Mouse (Mus musculus) natural killer cell, adult 2 months (primary cell): Measurements from ENCODE around the gene Lrg1.

ENCODE experiments used
- DNase-seq, 2 experiments: peaks; one replicate each; pipeline ENCODE4 v3.0.0; 2022; ENCODE audit warnings: low spot score in 2 of 2

Lrg1 gene

DNA sequence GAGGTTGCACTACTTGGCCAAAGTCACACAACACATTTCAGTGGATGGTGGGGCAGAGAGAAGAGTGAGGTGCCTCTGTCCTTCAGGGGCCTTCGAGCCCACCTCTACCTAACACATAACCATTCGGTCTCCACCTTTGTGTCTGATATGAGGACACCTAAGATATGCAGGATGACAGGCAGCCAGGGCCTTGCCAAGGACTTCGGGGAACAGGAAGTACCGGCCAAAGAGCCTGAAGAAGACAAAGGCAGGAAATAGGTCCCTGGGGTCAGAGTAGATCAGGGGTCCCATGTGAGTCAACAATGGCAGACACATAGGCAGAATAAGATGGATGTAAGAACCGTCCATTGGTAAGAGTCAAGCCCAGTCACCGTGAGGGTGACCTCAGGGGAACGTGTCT, 14.8 kb upstream of the Lrg1 start:
- DNase-seq: no peak

- peak; percentile 64 to 77 for DNase-seq
Measured at GRCm38 (mm10) chr17:56134463-56134971, 12.7 kb upstream of the Lrg1 start.

DNA sequence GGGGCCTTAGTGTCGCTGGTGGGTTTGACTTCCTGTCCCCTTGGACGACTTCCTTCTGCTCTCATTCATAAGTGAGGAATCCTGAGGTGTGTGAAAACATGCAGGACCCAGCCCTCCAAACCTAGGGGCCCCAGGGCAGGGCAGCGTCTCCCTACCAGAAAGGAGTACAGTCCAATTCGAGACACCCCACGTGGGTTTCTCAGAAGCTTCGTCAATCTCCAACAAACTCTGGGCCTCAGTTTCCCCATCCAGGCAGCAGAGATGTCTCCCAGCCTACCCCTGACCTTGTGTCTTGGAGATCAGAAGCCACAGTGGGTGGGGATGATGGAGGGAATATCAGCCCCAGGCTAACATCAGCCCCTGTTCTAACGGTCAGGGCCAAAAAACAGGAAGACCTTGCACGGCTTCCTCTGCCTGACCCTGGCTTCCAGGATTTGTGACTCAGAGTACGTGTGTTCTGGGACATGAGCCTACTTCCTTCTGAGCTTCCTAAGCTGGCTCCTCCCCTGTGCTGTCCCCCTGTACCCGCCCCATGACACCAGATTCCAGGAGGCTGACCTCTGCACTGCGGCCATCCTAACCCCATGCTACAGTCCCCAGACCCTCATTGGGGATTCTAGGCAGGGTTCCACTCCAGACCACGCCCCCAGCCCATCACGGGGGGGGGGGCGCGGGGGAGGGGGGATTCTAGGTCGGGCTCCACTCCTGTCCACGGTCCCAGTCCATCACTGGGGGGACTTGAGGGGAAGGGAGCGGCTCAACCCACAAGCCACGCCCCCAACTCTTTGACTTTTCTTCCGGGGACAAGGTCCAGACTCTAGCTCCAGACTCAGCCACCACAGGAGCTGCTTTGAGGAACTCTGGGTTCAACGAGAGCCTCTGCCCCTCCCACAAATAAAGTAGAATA, 11.9 kb upstream of the Lrg1 start:
- DNase-seq: no peak

DNA sequence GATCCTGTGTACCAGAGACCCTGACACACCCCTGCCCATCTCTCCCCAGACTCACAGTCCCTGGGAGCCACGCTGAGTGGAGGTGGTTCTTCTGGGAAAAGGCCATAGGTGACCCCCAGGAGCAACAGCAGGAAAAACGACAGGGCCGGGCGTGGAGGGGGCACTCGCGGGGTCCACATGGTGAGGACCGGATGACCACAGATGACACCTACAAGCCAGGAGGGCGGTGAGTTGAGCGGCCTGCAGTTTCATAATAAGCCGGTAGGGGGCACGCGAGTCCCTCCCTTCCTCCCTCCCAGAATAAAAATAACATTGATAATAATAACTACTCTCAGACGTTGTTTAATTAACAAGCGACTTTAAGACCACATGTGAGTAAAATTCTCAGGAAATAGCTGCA, 10.9 kb upstream of the Lrg1 start:
- peak; percentile 78 to 82 for DNase-seq

DNA sequence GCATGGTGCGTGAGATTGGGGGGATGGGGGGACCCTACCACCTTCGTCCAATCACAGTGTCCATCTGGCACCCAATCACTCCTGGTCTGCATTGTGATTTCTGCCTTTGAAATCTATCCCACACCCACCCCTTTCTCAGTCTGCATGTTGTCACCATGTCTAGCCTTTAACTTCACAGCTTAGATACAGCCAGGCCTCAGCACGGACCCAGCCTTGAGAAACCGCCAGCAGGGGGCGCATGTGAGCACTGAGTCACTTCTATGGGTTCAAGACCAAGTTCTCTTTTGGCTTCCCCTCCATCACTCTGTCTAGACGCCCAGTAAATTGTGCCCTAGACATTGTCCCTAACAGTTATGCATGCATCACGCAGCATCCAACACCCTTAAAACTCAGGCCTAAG, 10.0 kb upstream of the Lrg1 start:
- DNase-seq: peak; percentile 59 to 81

- no peak for DNase-seq
Measured at GRCm38 (mm10) chr17:56131136-56131535, 9.3 kb upstream of the Lrg1 start.

- DNase-seq: no peak
Measured at GRCm38 (mm10) chr17:56128246-56128645, 6.4 kb upstream of the Lrg1 start.

- DNase-seq: no peak
Measured at GRCm38 (mm10) chr17:56126175-56126574, 4.4 kb upstream of the Lrg1 start.

GRCm38 (mm10) chr17:56125276-56125630, 3.5 kb upstream of the Lrg1 start:
- DNase-seq: no peak

DNA sequence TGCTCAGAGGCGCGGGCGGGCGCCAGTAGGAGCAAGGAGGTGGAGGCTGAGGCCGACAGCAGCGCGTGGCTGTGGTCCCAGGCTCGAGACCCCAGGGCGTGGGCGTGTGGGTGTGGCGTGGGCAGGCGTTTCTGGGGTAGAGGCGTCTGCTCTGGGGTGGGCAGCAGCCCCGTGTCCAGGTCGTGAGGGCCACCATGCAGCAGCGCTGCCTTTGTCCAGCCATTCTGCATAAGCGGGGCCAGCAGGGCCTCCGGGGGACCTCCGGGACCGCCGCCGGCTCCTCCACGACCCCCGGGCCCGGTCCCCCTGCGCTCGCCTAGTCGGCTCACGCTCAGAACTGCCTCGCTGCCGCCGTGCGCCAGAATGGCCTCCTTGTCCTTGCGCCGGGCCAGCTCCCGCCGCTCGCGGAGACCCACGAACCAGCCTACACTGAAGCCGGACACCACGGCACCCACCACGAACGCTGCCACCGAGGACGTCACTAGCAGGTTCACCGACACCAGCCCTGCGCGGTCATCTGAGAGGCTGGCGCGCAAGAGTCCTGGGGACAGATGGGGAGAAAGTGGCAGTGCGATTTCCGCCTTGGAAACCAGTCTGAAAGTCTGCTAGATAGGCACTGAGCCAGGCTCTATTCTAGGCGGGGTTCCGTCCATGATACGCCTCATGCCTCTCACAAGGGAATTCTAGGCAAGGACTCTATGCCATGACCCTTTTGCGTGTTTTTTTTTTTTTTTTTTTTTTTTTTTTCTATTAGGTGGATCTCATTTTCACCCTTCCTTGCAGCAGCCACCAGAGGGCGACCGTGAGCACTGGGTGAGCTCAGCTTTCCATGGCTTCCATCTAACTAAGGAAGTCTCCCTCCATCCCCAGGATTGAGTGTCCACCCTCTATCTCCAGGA, 2.8 kb upstream of the Lrg1 start:
- DNase-seq: peak in 1 of 2 experiments; percentile 52

DNA sequence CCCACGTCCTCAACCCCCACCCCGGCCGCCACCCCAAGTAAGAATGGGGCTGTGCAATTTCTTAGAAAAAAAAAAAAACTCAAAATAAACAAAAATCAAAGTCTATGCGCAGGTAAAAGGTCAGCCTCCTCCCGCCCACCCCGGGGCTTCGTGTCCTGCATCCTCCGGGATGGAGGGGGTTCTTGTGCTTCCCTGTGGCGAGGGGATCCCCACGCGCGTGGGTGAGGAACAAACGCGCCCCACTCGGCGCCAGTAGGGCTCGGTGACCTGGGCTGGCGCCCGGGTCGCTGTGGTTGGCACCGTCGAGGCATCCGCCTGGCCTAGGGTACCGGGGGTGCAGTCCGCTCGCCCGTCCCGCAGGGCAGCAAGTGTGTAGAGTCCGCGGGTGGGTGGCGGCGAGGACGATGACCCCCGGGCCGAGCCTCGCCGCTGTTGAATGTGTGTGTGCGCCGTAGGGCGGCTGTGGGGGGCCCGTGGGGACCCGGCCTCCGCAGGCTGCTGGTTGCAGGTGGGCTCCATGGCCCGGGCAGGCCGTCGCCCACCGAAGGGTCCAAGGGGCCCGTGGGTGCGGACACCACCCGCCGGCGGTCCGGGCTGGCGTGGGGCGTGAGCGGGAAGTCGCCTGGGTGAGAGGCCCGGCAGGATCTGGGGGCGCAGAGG, 2.0 kb upstream of the Lrg1 start:
- DNase-seq: no peak

- DNase-seq: no peak
Measured at GRCm38 (mm10) chr17:56123161-56123560, 1.4 kb upstream of the Lrg1 start.

- no peak for DNase-seq
Measured at GRCm38 (mm10) chr17:56119981-56120880, 1.6 kb downstream of the Lrg1 start.

- DNase-seq: no peak
Measured at GRCm38 (mm10) chr17:56119431-56119830, 2.4 kb downstream of the Lrg1 start.

GRCm38 (mm10) chr17:56117251-56117710, 4.5 kb downstream of the Lrg1 start, which contains the start of gene Plin5:
Gene Plin5, minus strand, starts transcription at chr17:56117596.
- DNase-seq: no peak

GRCm38 (mm10) chr17:56116193-56116592, 5.6 kb downstream of the Lrg1 start:
- DNase-seq: no peak

DNA sequence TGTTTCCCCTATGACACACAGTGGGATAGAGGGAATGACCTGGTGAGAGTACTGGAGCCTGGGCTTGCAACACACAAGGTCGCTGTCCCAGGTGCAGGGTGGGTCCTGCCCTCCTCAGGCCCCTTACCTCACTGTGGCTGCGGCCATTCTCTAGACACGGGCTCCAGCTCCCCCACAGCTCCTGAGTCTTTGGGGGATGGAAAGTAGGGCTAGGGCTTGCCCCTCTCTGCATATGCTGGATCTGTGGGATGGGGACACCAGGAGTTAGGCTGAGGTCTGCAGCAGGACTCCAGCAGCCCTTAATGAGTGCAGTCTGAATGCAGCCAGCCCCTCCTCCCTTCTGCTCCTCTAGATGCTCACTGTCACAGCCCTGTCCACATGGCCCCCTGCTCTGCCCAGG, 9.1 kb downstream of the Lrg1 start:
- DNase-seq: no peak

DNA sequence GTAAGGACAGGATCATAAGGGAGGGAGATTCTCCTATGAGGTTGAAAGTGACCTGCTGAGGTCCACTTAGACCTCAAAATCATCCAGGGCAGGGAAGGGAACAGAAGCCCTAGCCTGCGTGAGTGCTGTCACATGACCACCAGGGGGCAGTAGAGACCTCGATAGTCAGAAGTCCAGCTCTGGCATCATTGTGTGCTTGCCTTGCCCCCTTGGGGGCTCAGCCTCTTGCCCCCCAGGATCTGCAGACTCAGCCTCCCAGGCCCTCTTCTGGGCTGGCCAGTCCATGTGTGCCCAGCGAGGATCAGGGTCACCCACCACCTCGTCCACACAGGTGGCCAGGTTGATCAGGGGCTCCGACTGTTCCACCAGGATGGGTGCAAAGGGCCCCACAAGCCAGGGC, 9.9 kb downstream of the Lrg1 start:
- DNase-seq: peak; percentile 55 to 62

GRCm38 (mm10) chr17:56111021-56111420, 10.8 kb downstream of the Lrg1 start:
- no peak for DNase-seq

- no peak for DNase-seq
Measured at GRCm38 (mm10) chr17:56110571-56110970, 11.2 kb downstream of the Lrg1 start.
